Mouse (Mus musculus) heart, postnatal 0 days (tissue): Measurements from ENCODE around the gene Galntl6.

ENCODE experiments used
- CTCF ChIP-seq: IDR thresholded peaks from 2 replicates; pipeline ENCODE4 v1.5.1; 2016; ENCODE audit warnings: antibody characterized with exemption, control low read depth, low read depth
- EP300 ChIP-seq: IDR thresholded peaks from 2 replicates; pipeline ENCODE4 v1.6.1; 2016; ENCODE audit warnings: antibody characterized with exemption, low read depth

- TF ChIP-seq CTCF (peak; percentile 36), EP300 (no peak)
Measured at GRCm38 (mm10) chr8:58886405-58886804, 26.0 kb downstream of the Galntl6 start.
